Mouse (Mus musculus) embryo, embryonic 11.5 days (tissue): ENCODE results near the gene Gm4513.
"Not testable (repeated sequence)": the region's sequence is repeated elsewhere in the genome, so short reads cannot be mapped to it uniquely, and the experiment has no call there.

Experiments
- DNase-seq: peaks from one replicate; pipeline ENCODE4 v3.0.0-alpha.2; 2012; ENCODE audit warnings: low read depth, low spot score

The Gm4513 gene

GRCm38 (mm10) chr7:20598921-20599320 lies at the start of gene Gm4513:
Gene Gm4513 (minus strand): TSS chr7:20599021.
- DNase-seq = not testable (repeated sequence)

GRCm38 (mm10) chr7:20576141-20576540 lies 22.7 kb downstream of the Gm4513 start, which contains the start of gene Gm4141:
Gene Gm4141 (minus strand): TSS chr7:20576241.
- DNase-seq = not testable (repeated sequence)

GRCm38 (mm10) chr7:20545657-20546056 lies 53.2 kb downstream of the Gm4513 start, which contains the start of gene Gm5726:
Gene Gm5726 (minus strand): TSS chr7:20545757.
- DNase-seq = not testable (repeated sequence)
